ENCODE assay signal across 15 mouse cellular contexts in genomic region chr8:70911596-70911995, GRCm38 (mm10). TPM values are rescaled to one million over a fixed set of nuclear protein-coding genes. Genes with fewer than 3 reads are reported as not detected.
DNase-seq lines count a peak whose midpoint lies in the region; ATAC-seq and TF ChIP-seq lines count a peak whose summit lies in the region.
"Had no signal": no experiment of that assay in that cellular context is flagged by ENCODE, and none has a peak within 500 bp of the region (broad histone marks: within the 10 kb centered on the region; RNA-seq: fewer than 3 reads in every experiment).

No protein-coding gene starts in this region.

- TF ChIP-seq POLR2A in cerebellum, adult 2 months (IDR thresholded peaks at IDR 0.05; ENCODE audit: borderline replicate concordance, insufficient read depth, low read length), result no peak

- peak; percentile 24; the same call in 1 of the 2 replicates for ATAC-seq in stomach, postnatal 0 days (ENCODE audit: low FRiP score, low TSS enrichment)

- H3K27ac ChIP-seq in cerebellum, adult 2 months (ENCODE audit: insufficient read depth, low read length), result no peak overlapping the region
- no peak overlapping the region for H3K27ac ChIP-seq in layer of hippocampus, adult 2 months
- H3K27ac ChIP-seq in stomach, postnatal 0 days (replicated peaks), result no peak overlapping the region
- H3K27ac ChIP-seq: limb, embryonic 13.5 days; neural tube, embryonic 13.5 days had no signal

- no peak for TF ChIP-seq EP300 in stomach, postnatal 0 days (optimal IDR thresholded peaks at IDR 0.05)

- H3K9ac ChIP-seq in stomach, postnatal 0 days (ENCODE audit: low read length), result no peak overlapping the region
- H3K9ac ChIP-seq: limb, embryonic 13.5 days; neural tube, embryonic 13.5 days had no signal

- no peak for DNase-seq in cerebellum, adult 2 months
- DNase-seq in cerebellum, postnatal 36 days, result no peak
- no peak for DNase-seq in layer of hippocampus, adult 2 months (ENCODE audit: low spot score in 2 of 2)
- no peak for DNase-seq in layer of hippocampus, adult 9-11 months
- peak; percentile 45 for DNase-seq in thymus, postnatal 4 days
- no peak for DNase-seq in thymus, postnatal 10 days (ENCODE audit: low spot score in 2 of 2)
- no peak for DNase-seq in stomach, postnatal 0 days (ENCODE audit: low spot score)
- DNase-seq in right cerebral cortex, adult 2 months (ENCODE audit: low spot score in 2 of 2), result no peak
- DNase-seq: heart, postnatal 36 days; kidney, adult 2 months; right cerebral cortex, adult 18-20 months; thymus, postnatal 36 days had no signal

- H3K4me1 ChIP-seq in cerebellum, adult 2 months (ENCODE audit: control insufficient read depth, insufficient read depth, low read length), result peaks cover 20% of the 10 kb centered on the region; the same call in 1 of the 2 replicates
- H3K4me1 ChIP-seq in stomach, postnatal 0 days (replicated peaks; ENCODE audit: control insufficient read depth, insufficient read depth), result no peaks in the 10 kb centered on the region

- H3K36me3 ChIP-seq in stomach, postnatal 0 days (ENCODE audit: control insufficient read depth, insufficient read depth, low read length), result peaks cover 29% of the 10 kb centered on the region

- H3K4me3 ChIP-seq in cerebellum, adult 2 months (replicated peaks; ENCODE audit: insufficient read depth, low read depth, low read length), result no peak overlapping the region
- no peak overlapping the region for H3K4me3 ChIP-seq in layer of hippocampus, adult 2 months
- H3K4me3 ChIP-seq in stomach, postnatal 0 days (ENCODE audit: low read depth, low read length), result no peak overlapping the region
- H3K4me3 ChIP-seq: limb, embryonic 13.5 days; neural tube, embryonic 13.5 days had no signal

- TF ChIP-seq CTCF in cerebellum, adult 2 months (IDR thresholded peaks at IDR 0.05; ENCODE audit: borderline replicate concordance, insufficient read depth, low read depth, low read length), result 0 out of 2 replicates have a peak, but pooled peaks have one; percentile 12
- peak; percentile 63 for TF ChIP-seq CTCF in layer of hippocampus, adult 2 months (conservative IDR thresholded peaks at IDR 0.05)
- peak; percentile 49 for TF ChIP-seq CTCF in stomach, postnatal 0 days (IDR thresholded peaks at IDR 0.05; ENCODE audit: low read depth)

- no peak overlapping the region for H3K4me2 ChIP-seq in stomach, postnatal 0 days (replicated peaks; ENCODE audit: low read depth)
- H3K4me2 ChIP-seq: limb, embryonic 13.5 days; midbrain, embryonic 11.5 days; neural tube, embryonic 13.5 days had no signal

- 68% methylated on average over 5 of the region's 5 CpGs for WGBS in cerebellum, adult 2 months
- WGBS in stomach, postnatal 0 days, result 86% methylated on average over 5 of the region's 5 CpGs

- no peaks in the 10 kb centered on the region for H3K9me3 ChIP-seq in stomach, postnatal 0 days (ENCODE audit: control insufficient read depth, low read length)
- H3K9me3 ChIP-seq: limb, embryonic 13.5 days; neural tube, embryonic 13.5 days had no signal

- H3K27me3 ChIP-seq in cerebellum, adult 2 months (ENCODE audit: control insufficient read depth, insufficient read depth, low read length), result no peaks in the 10 kb centered on the region
- H3K27me3 ChIP-seq in stomach, postnatal 0 days (ENCODE audit: control insufficient read depth, insufficient read depth, low read length), result no peaks in the 10 kb centered on the region
- H3K27me3 ChIP-seq: limb, embryonic 13.5 days; neural tube, embryonic 13.5 days had no signal

RNA-seq across cellular contexts. Expression of gene Map1s, which starts 5.9 kb away (rescaled TPM):
- 53.4 and 53.7 TPM in 2 replicates for polyA plus RNA-seq in cerebellum, adult 2 months (2012; rRNA removed)
- total RNA-seq in layer of hippocampus, adult 2 months (2021), result 10 to 100 TPM; 97.0 to 98.1 TPM
- polyA plus RNA-seq in stomach, postnatal 0 days (2015; fragmentation: Nextera tagmentation; extraction: Ambion mirVana), result 15.2 and 15.6 TPM in 2 replicates

RNA-seq across cellular contexts. Expression of gene Rpl18a, which starts 14.4 kb away (rescaled TPM):
- 1,458 and 1,510 TPM in 2 replicates for polyA plus RNA-seq in cerebellum, adult 2 months (2012; rRNA removed)
- total RNA-seq in layer of hippocampus, adult 2 months (2021), result 100 to 1,000 TPM; 698 to 704 TPM
- 4,207 and 4,214 TPM in 2 replicates for polyA plus RNA-seq in stomach, postnatal 0 days (2015; fragmentation: Nextera tagmentation; extraction: Ambion mirVana)

RNA-seq across cellular contexts. Expression of gene Slc5a5, which starts 19.0 kb away (rescaled TPM):
- polyA plus RNA-seq in cerebellum, adult 2 months (2012; rRNA removed), result 6.7 and 6.9 TPM in 2 replicates
- total RNA-seq in layer of hippocampus, adult 2 months (2021), result 1 to 10 TPM; 5.9 to 8.0 TPM
- polyA plus RNA-seq in stomach, postnatal 0 days (2015; fragmentation: Nextera tagmentation; extraction: Ambion mirVana), result 42.8 and 58.5 TPM in 2 replicates
- total RNA-seq: heart, postnatal 36 days had no signal

RNA-seq across cellular contexts. Expression of gene Ccdc124, which starts 37.9 kb away (rescaled TPM):
- 123 and 145 TPM in 2 replicates for polyA plus RNA-seq in cerebellum, adult 2 months (2012; rRNA removed)
- 10 to 100 TPM; 82.2 to 88.9 TPM for total RNA-seq in layer of hippocampus, adult 2 months (2021)
- polyA plus RNA-seq in stomach, postnatal 0 days (2015; fragmentation: Nextera tagmentation; extraction: Ambion mirVana), result 73.2 and 74.1 TPM in 2 replicates

RNA-seq across cellular contexts. Expression of gene Kcnn1, which starts 48.5 kb away (rescaled TPM):
- polyA plus RNA-seq in cerebellum, adult 2 months (2012; rRNA removed), result 19.4 and 22.1 TPM in 2 replicates
- total RNA-seq in layer of hippocampus, adult 2 months (2021), result 10 to 100 TPM; 17.4 to 18.3 TPM
- polyA plus RNA-seq in stomach, postnatal 0 days (2015; fragmentation: Nextera tagmentation; extraction: Ambion mirVana), result 0.64 and 0.72 TPM in 2 replicates

Comparison
In these comparisons a context has a peak if more than half of its experiments do, and no peak if none do; other contexts are left out.
1. CTCF ChIP-seq: peak in every context shown above with its lines; median percentile 63 in layer of hippocampus, adult 2 months; 49 in stomach, postnatal 0 days; 12 in cerebellum, adult 2 months.